Mouse (Mus musculus) midbrain, embryonic 10.5 days (tissue): ENCODE measurements around the gene Xab2. TPM values are rescaled to one million over a fixed set of nuclear protein-coding genes. Genes with fewer than 3 reads are reported as not detected.

Experiments
- DNase-seq: peaks from one replicate; pipeline ENCODE4 v3.0.0-alpha.2; 2017; ENCODE audit warnings: low spot score
- H3K27ac ChIP-seq: fragments of 300-500 bp; sonication (generic); replicated peaks from 2 replicates; pipeline ENCODE4 v1.5.1; 2016; ENCODE audit warnings: mild to moderate bottlenecking
- H3K27me3 ChIP-seq: fragments of 300-500 bp; sonication (generic); 2 replicates; pipeline ENCODE4 v1.6.1; 2016; ENCODE audit warnings: low read depth, mild to moderate bottlenecking; ENCODE audit not compliant: poor library complexity, severe bottlenecking
- H3K36me3 ChIP-seq: fragments of 300-500 bp; sonication (generic); 2 replicates; pipeline ENCODE4 v1.6.1; 2016; ENCODE audit warnings: mild to moderate bottlenecking, moderate library complexity
- H3K4me1 ChIP-seq: fragments of 300-500 bp; sonication (generic); 2 replicates; pipeline ENCODE4 v1.6.1; 2016
- H3K4me3 ChIP-seq: fragments of 300-500 bp; sonication (generic); 2 replicates; pipeline ENCODE4 v1.5.1; 2016; ENCODE audit warnings: mild to moderate bottlenecking, moderate library complexity
- H3K9me3 ChIP-seq: fragments of 300-500 bp; sonication (generic); replicated peaks from 2 replicates; pipeline ENCODE4 v1.6.1; 2016; ENCODE audit warnings: mild to moderate bottlenecking
- WGBS: fragments of 180-500 bp; shearing (Covaris S2); methylation state at CpG from one replicate; pipeline ENCODE4 v1.1.7; 2016; 5-methylcytosine and 5-hydroxymethylcytosine counted together
- polyA plus RNA-seq: library from polyadenylated mRNA; unstranded; fragments of >200 nt; fragmentation: Nextera tagmentation; extraction: Ambion mirVana; gene quantifications from 2 replicates; pipeline ENCODE4 v1.2.1, GENCODE M21; 2016

Gene Xab2
- polyA plus RNA-seq = 76.5 and 77.0 TPM in 2 replicates

DNA sequence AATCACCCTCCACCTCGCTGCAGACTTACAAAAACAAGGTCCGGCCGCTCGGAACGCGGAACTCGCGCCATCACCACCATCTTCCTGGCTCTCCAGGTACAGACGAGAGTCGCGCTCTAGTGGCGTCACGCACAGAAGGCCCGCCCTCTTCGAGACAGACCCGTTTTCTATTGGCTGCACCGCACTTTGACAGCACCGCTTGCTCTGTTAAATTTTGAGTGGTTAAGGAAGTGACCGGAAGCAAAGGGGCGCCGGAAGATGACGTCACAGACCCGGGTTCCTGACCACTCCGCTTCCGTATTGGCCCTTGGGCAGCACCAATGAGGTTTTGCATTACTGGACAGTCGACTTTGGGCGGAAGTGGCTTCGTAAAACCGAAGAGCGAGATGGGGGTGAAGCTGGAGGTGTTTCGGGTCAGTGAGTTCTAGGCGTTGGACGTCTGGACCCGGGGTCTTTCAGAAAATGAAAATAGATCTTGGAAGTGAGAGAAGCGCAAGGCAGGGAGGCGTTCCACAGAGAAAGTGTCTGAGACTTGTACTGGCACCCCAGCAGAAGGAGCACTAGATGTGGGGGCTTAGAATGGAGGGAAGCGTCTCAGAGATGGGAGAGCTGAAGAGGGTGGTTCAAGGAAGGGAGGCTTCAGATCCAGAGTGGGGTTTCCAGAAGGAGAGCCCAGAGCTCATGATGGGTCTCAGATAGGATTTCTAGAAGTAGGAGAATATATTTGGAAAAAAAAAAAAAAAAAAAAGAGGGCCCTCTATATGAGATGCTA is at the start of gene Xab2, which contains the start of gene Pet100:
Gene Xab2, minus strand, starts transcription at position 118 of the 772 bp plus-strand sequence.
Gene Pet100, plus strand, starts transcription at position 350 of the 772 bp plus-strand sequence.
- whole genome bisulfite sequencing = under 1% methylated on average over 37 of the region's 37 CpGs
- Histone ChIP-seq H3K27me3 (no peaks in the 10 kb centered on the region), H3K27ac (peak within 1 kb of the TSS; percentile 82)

GRCm38 (mm10) chr8:3670388-3670787 is 49.3 kb upstream of the Xab2 start:
- Histone ChIP-seq H3K27me3 (no peaks in the 10 kb centered on the region), H3K9me3 (no peaks in the 10 kb centered on the region), H3K4me1 (peaks cover 7% of the 10 kb centered on the region), H3K27ac (no peak overlapping the region), H3K4me3 (no peak overlapping the region), H3K36me3 (no peaks in the 10 kb centered on the region)
- 78% methylated on average over 2 of the region's 2 CpGs for WGBS
- DNase-seq = no peak

More for the DNA sequence above, at the start of gene Xab2, which contains the start of gene Pet100:
- peak; percentile 100 for DNase-seq
- peak within 1 kb of the TSS; percentile 75 for H3K4me3 ChIP-seq
- no peaks in the 10 kb centered on the region for H3K9me3 ChIP-seq
- H3K36me3 ChIP-seq = peaks cover 24% of the 10 kb centered on the region
- peaks cover 20% of the 10 kb centered on the region for H3K4me1 ChIP-seq

DNA sequence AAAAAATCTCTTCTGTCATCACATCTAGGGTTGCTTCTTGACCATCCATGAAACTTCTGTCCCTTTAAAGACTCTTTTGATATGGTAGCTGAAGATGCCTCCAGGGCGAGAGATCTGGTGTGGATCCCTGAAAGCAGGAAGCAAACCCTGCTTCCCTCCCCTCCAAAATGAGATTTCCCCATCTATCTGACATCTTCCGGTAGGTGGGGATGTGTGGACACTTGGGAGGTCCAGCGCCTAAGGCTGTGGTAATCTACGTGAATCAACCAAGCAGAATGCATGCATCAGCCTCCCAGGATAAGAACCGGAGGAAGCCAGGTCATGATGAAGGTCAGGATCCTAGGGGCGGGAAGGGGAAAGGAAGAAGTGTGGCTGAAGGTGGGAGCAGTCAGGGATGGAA is 44.4 kb upstream of the Xab2 start, which contains the start of gene Mcemp1:
Gene Mcemp1, plus strand, starts transcription at position 248 of the 400 bp plus-strand sequence.
- no peak within 1 kb of the TSS for H3K27ac ChIP-seq
- no peaks in the 10 kb centered on the region for H3K9me3 ChIP-seq
- no peak within 1 kb of the TSS for H3K4me3 ChIP-seq
- DNase-seq = no peak
- H3K4me1 ChIP-seq = no peaks in the 10 kb centered on the region
- WGBS = 78% methylated on average over 6 of the region's 6 CpGs
- H3K27me3 ChIP-seq = no peaks in the 10 kb centered on the region
- H3K36me3 ChIP-seq = no peaks in the 10 kb centered on the region

- 64% methylated on average over 5 of the region's 5 CpGs for WGBS
- Histone ChIP-seq H3K36me3 (no peaks in the 10 kb centered on the region), H3K27me3 (no peaks in the 10 kb centered on the region), H3K9me3 (no peaks in the 10 kb centered on the region), H3K4me1 (no peaks in the 10 kb centered on the region), H3K4me3 (no peak overlapping the region), H3K27ac (no peak overlapping the region)
- DNase-seq = no peak
Measured at GRCm38 (mm10) chr8:3664405-3664804, 43.3 kb upstream of the Xab2 start.

DNA sequence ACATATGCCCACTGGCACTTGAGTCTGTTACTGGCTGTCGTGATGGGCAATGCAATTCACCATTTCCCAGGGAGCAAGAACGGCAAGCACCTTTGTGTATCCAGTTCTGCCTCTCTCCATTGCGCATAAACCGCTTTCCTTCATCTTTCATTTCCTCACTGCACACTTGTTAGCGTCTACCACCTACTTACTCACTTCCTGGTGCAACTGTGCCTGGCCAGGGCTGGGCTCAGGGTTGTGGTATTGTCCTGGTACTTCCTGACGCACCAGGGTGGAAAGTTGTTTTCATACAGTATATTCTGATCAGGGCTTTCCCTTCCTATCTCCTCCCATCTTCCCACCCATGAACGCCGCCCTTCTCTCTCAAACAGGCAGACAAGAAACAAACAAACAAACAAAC is 39.8 kb upstream of the Xab2 start:
- Histone ChIP-seq H3K27me3 (no peaks in the 10 kb centered on the region), H3K4me1 (peaks cover 11% of the 10 kb centered on the region), H3K4me3 (no peak overlapping the region), H3K36me3 (no peaks in the 10 kb centered on the region), H3K27ac (no peak overlapping the region), H3K9me3 (no peaks in the 10 kb centered on the region)
- WGBS = 88% methylated on average over 8 of the region's 8 CpGs
- DNase-seq = no peak

DNA sequence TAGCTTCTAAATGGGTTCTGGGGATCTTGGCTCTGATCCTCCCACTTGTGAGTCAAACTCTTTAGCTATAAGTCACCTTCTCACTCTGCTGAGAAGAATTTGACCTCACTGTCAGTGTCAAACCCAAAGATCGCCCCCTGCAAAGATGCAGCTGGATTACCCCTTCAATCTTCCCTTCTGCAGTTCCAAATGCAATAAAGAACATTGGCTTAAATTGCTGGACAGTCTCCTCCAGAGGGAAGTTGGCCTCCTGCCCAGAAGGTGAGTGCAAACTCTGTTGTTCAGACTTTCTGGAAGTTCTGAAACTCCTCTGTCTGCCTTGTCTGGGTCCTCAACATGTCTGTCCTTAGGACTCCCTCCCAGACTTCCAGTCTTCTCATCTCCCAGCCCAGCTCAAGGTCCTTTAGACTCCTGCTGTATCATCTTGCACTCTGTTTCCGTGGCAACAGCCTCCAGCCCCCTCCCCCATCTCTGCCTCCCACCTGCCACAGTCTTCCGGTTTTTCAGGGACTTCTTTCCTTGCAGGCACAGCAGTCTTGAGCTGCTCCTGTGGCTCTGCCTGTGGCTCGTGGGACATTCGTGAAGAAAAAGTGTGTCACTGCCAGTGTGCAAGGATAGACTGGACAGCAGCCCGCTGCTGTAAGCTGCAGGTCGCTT is 35.7 kb upstream of the Xab2 start:
- peak overlapping the region; percentile 30; the same call in 1 of the 2 replicates for H3K4me3 ChIP-seq
- peak overlapping the region; percentile 19; the same call in 1 of the 2 replicates for H3K27ac ChIP-seq
- H3K27me3 ChIP-seq = no peaks in the 10 kb centered on the region
- DNase-seq = peak; percentile 53
- H3K4me1 ChIP-seq = peaks cover 11% of the 10 kb centered on the region
- no peaks in the 10 kb centered on the region for H3K36me3 ChIP-seq
- 25% methylated on average over 7 of the region's 7 CpGs for WGBS
- no peaks in the 10 kb centered on the region for H3K9me3 ChIP-seq

GRCm38 (mm10) chr8:3655526-3655925 is 34.4 kb upstream of the Xab2 start, which contains the start of gene Retn:
TSS of gene Retn (plus strand) at chr8:3655770.
- H3K4me1 ChIP-seq = peaks cover 11% of the 10 kb centered on the region
- DNase-seq = no peak
- H3K36me3 ChIP-seq = no peaks in the 10 kb centered on the region
- no peak within 1 kb of the TSS for H3K4me3 ChIP-seq
- no peaks in the 10 kb centered on the region for H3K9me3 ChIP-seq
- no peak within 1 kb of the TSS for H3K27ac ChIP-seq
- 73% methylated on average over 3 of the region's 3 CpGs for WGBS
- H3K27me3 ChIP-seq = no peaks in the 10 kb centered on the region

DNA sequence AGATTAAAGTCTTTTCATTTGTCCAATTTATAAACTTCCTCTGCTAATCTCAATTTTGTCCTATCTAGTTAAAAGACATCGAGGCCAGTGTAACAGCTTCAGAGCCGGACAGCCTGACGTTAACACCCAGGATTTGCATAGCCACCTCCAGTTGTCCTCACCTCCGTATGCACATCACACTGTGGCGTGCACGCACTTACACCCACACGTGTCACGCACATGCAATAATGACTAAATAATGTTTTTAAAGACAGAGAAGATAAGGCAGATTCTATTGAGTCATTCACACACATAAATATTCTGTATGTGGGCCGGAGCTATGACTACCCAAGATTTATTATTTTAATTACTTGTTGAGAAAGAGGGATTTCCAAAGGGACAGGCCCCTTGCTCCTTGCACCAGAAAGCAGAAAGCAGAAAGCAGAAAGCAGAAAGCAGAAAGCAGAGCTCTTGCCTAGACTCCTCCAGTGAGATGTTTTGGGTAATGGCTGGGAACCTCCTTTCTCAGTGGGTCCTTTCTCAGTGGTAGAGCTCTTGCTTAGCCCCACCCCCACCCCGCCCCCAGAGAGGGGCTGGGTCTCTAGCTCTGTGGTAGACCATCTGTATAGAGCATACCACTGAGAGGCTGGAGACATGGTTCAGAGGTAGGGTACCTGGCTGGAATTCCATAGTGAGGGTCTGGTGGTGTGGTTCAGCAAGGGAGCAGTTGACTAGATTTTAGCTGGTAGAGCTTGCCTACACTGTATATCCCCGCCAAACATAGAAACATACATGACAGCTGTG is 33.8 kb upstream of the Xab2 start:
- H3K36me3 ChIP-seq = no peaks in the 10 kb centered on the region
- H3K9me3 ChIP-seq = no peaks in the 10 kb centered on the region
- H3K27me3 ChIP-seq = no peaks in the 10 kb centered on the region
- no peak overlapping the region for H3K27ac ChIP-seq
- WGBS = 77% methylated on average over 11 of the region's 11 CpGs
- H3K4me3 ChIP-seq = no peak overlapping the region
- H3K4me1 ChIP-seq = peaks cover 11% of the 10 kb centered on the region
- no peak for DNase-seq

- no peaks in the 10 kb centered on the region for H3K27me3 ChIP-seq
- H3K9me3 ChIP-seq = no peaks in the 10 kb centered on the region
- no peaks in the 10 kb centered on the region for H3K36me3 ChIP-seq
- no peak for DNase-seq
- peaks cover 11% of the 10 kb centered on the region for H3K4me1 ChIP-seq
- no peak overlapping the region for H3K4me3 ChIP-seq
- WGBS = 71% methylated on average over 3 of the region's 3 CpGs
- no peak overlapping the region for H3K27ac ChIP-seq
Measured at GRCm38 (mm10) chr8:3652845-3653244, 31.7 kb upstream of the Xab2 start.

GRCm38 (mm10) chr8:3648990-3649389 is 27.9 kb upstream of the Xab2 start:
- no peaks in the 10 kb centered on the region for H3K9me3 ChIP-seq
- WGBS = 44% methylated on average over 1 of the region's 1 CpGs
- no peaks in the 10 kb centered on the region for H3K27me3 ChIP-seq
- no peak overlapping the region for H3K4me3 ChIP-seq
- H3K36me3 ChIP-seq = no peaks in the 10 kb centered on the region
- no peaks in the 10 kb centered on the region for H3K4me1 ChIP-seq
- no peak for DNase-seq
- H3K27ac ChIP-seq = no peak overlapping the region

- H3K4me3 ChIP-seq = no peak overlapping the region
- no peaks in the 10 kb centered on the region for H3K27me3 ChIP-seq
- WGBS = 72% methylated on average over 2 of the region's 2 CpGs
- H3K9me3 ChIP-seq = no peaks in the 10 kb centered on the region
- no peaks in the 10 kb centered on the region for H3K36me3 ChIP-seq
- DNase-seq = no peak
- no peaks in the 10 kb centered on the region for H3K4me1 ChIP-seq
- H3K27ac ChIP-seq = no peak overlapping the region
Measured at GRCm38 (mm10) chr8:3648268-3648667, 27.2 kb upstream of the Xab2 start.

DNA sequence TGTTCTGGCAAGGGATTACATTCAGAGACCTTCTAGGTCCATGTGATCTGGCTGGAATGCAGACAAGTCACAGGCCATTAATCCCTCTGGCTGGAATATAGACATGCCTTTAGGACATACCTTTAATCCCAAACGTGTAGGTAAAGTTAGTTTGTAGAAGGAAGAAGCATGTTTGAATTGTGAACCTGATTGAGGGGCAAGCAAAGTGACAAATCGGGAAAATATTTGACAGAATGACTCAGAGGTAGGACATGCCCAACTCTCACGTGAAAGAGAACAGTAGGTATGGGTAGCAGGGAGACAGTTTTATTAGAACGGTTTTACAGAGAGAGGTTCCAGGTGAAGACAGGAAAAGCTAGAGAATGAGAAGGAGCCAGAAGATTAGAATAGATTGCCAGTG is 26.4 kb upstream of the Xab2 start:
- Histone ChIP-seq H3K4me1 (no peaks in the 10 kb centered on the region), H3K27me3 (no peaks in the 10 kb centered on the region), H3K9me3 (no peaks in the 10 kb centered on the region), H3K27ac (no peak overlapping the region), H3K36me3 (no peaks in the 10 kb centered on the region), H3K4me3 (no peak overlapping the region)
- WGBS = 76% methylated on average over 4 of the region's 4 CpGs
- no peak for DNase-seq
